Mouse (Mus musculus): ENCODE measurements around the gene Muc13.

The Muc13 gene

GRCm38 (mm10) chr16:33824603-33825002 lies 30.8 kb downstream of the Muc13 start:
- Histone ChIP-seq H3K36me3 (ENCODE audit: insufficient read depth, low read length) (no peaks in the 10 kb centered on the region), H3K4me3 (replicated peaks; ENCODE audit: low read length) (no peak overlapping the region), H3K27me3 (ENCODE audit: insufficient read depth, low read length) (peaks cover 22% of the 10 kb centered on the region), H3K9me3 (ENCODE audit: low read length) (no peaks in the 10 kb centered on the region), H3K4me1 (replicated peaks; ENCODE audit: low read depth, low read length) (peaks cover 24% of the 10 kb centered on the region)
- TF ChIP-seq CTCF (conservative IDR thresholded peaks at IDR 0.05; ENCODE audit: low read length) (no peak), NANOG (IDR thresholded peaks at IDR 0.05; ENCODE audit: borderline replicate concordance, low read length) (peak; percentile 41; the same call in 1 of the 2 replicates), POU5F1 (IDR thresholded peaks at IDR 0.05; ENCODE audit: borderline replicate concordance, low read length) (no peak)

GRCm38 (mm10) chr16:33828496-33828895 lies 34.7 kb downstream of the Muc13 start:
- TF ChIP-seq NANOG (IDR thresholded peaks at IDR 0.05; ENCODE audit: borderline replicate concordance, low read length) (no peak), CTCF (conservative IDR thresholded peaks at IDR 0.05; ENCODE audit: low read length) (no peak), POU5F1 (IDR thresholded peaks at IDR 0.05; ENCODE audit: borderline replicate concordance, low read length) (no peak)
- Histone ChIP-seq H3K4me3 (replicated peaks; ENCODE audit: low read length) (no peak overlapping the region), H3K4me1 (replicated peaks; ENCODE audit: low read depth, low read length) (peaks cover 18% of the 10 kb centered on the region), H3K9me3 (ENCODE audit: low read length) (peaks cover 24% of the 10 kb centered on the region), H3K27me3 (ENCODE audit: insufficient read depth, low read length) (peaks cover 28% of the 10 kb centered on the region), H3K36me3 (ENCODE audit: insufficient read depth, low read length) (no peaks in the 10 kb centered on the region)

GRCm38 (mm10) chr16:33829301-33829831 lies 35.5 kb downstream of the Muc13 start, which contains the start of gene Itgb5:
Gene Itgb5 (plus strand): TSS chr16:33829665.
- TF ChIP-seq CTCF (conservative IDR thresholded peaks at IDR 0.05; ENCODE audit: low read length), result no peak
- no peak for TF ChIP-seq POU5F1 (IDR thresholded peaks at IDR 0.05; ENCODE audit: borderline replicate concordance, low read length)
- no peak for TF ChIP-seq NANOG (IDR thresholded peaks at IDR 0.05; ENCODE audit: borderline replicate concordance, low read length)
- Histone ChIP-seq H3K4me1 (replicated peaks; ENCODE audit: low read depth, low read length) (peaks cover 27% of the 10 kb centered on the region), H3K9me3 (ENCODE audit: low read length) (peaks cover 24% of the 10 kb centered on the region), H3K36me3 (ENCODE audit: insufficient read depth, low read length) (no peaks in the 10 kb centered on the region), H3K27me3 (ENCODE audit: insufficient read depth, low read length) (peaks cover 28% of the 10 kb centered on the region), H3K4me3 (replicated peaks; ENCODE audit: low read length) (peak within 1 kb of the TSS; percentile 93)

- Histone ChIP-seq H3K4me1 (replicated peaks; ENCODE audit: low read depth, low read length) (peaks cover 33% of the 10 kb centered on the region), H3K27me3 (ENCODE audit: insufficient read depth, low read length) (peaks cover 28% of the 10 kb centered on the region), H3K4me3 (replicated peaks; ENCODE audit: low read length) (peak overlapping the region; percentile 93), H3K9me3 (ENCODE audit: low read length) (peaks cover 24% of the 10 kb centered on the region), H3K36me3 (ENCODE audit: insufficient read depth, low read length) (no peaks in the 10 kb centered on the region)
- TF ChIP-seq CTCF (conservative IDR thresholded peaks at IDR 0.05; ENCODE audit: low read length) (no peak), NANOG (IDR thresholded peaks at IDR 0.05; ENCODE audit: borderline replicate concordance, low read length) (no peak), POU5F1 (IDR thresholded peaks at IDR 0.05; ENCODE audit: borderline replicate concordance, low read length) (no peak)
These were observed 36.1 kb downstream of the Muc13 start for GRCm38 (mm10) chr16:33829842-33830511.

- Histone ChIP-seq H3K4me1 (replicated peaks; ENCODE audit: low read depth, low read length) (peaks cover 35% of the 10 kb centered on the region), H3K36me3 (ENCODE audit: insufficient read depth, low read length) (no peaks in the 10 kb centered on the region)
- TF ChIP-seq POU5F1 (IDR thresholded peaks at IDR 0.05; ENCODE audit: borderline replicate concordance, low read length) (no peak), CTCF (conservative IDR thresholded peaks at IDR 0.05; ENCODE audit: low read length) (no peak), NANOG (IDR thresholded peaks at IDR 0.05; ENCODE audit: borderline replicate concordance, low read length) (no peak)
These were observed 36.8 kb downstream of the Muc13 start for GRCm38 (mm10) chr16:33830512-33831105.

GRCm38 (mm10) chr16:33832057-33832456 lies 38.2 kb downstream of the Muc13 start:
- no peaks in the 10 kb centered on the region for H3K36me3 ChIP-seq (ENCODE audit: insufficient read depth, low read length)
- H3K9me3 ChIP-seq (ENCODE audit: low read length), result peaks cover 24% of the 10 kb centered on the region
- peaks cover 41% of the 10 kb centered on the region for H3K4me1 ChIP-seq (replicated peaks; ENCODE audit: low read depth, low read length)
- H3K27me3 ChIP-seq (ENCODE audit: insufficient read depth, low read length), result peaks cover 25% of the 10 kb centered on the region
- no peak for TF ChIP-seq POU5F1 (IDR thresholded peaks at IDR 0.05; ENCODE audit: borderline replicate concordance, low read length)
- TF ChIP-seq NANOG (IDR thresholded peaks at IDR 0.05; ENCODE audit: borderline replicate concordance, low read length), result no peak
- no peak for TF ChIP-seq CTCF (conservative IDR thresholded peaks at IDR 0.05; ENCODE audit: low read length)
- H3K4me3 ChIP-seq (replicated peaks; ENCODE audit: low read length), result no peak overlapping the region

More at GRCm38 (mm10) chr16:33830512-33831105, 36.8 kb downstream of the Muc13 start:
- H3K4me3 ChIP-seq (replicated peaks; ENCODE audit: low read length), result peak overlapping the region; percentile 93
- H3K9me3 ChIP-seq (ENCODE audit: low read length), result peaks cover 24% of the 10 kb centered on the region
- H3K27me3 ChIP-seq (ENCODE audit: insufficient read depth, low read length), result peaks cover 28% of the 10 kb centered on the region

GRCm38 (mm10) chr16:33832728-33833428 lies 39.0 kb downstream of the Muc13 start:
- no peak for TF ChIP-seq POU5F1 (IDR thresholded peaks at IDR 0.05; ENCODE audit: borderline replicate concordance, low read length)
- no peak for TF ChIP-seq CTCF (conservative IDR thresholded peaks at IDR 0.05; ENCODE audit: low read length)
- no peak for TF ChIP-seq NANOG (IDR thresholded peaks at IDR 0.05; ENCODE audit: borderline replicate concordance, low read length)
- Histone ChIP-seq H3K9me3 (ENCODE audit: low read length) (peaks cover 24% of the 10 kb centered on the region), H3K27me3 (ENCODE audit: insufficient read depth, low read length) (peaks cover 19% of the 10 kb centered on the region), H3K4me3 (replicated peaks; ENCODE audit: low read length) (0 out of 2 replicates have a peak overlapping the region, but pooled peaks have one; percentile 17), H3K36me3 (ENCODE audit: insufficient read depth, low read length) (no peaks in the 10 kb centered on the region), H3K4me1 (replicated peaks; ENCODE audit: low read depth, low read length) (peaks cover 50% of the 10 kb centered on the region)

- Histone ChIP-seq H3K4me3 (replicated peaks; ENCODE audit: low read length) (peak overlapping the region; percentile 50; the same call in 1 of the 2 replicates), H3K4me1 (replicated peaks; ENCODE audit: low read depth, low read length) (peaks cover 51% of the 10 kb centered on the region), H3K36me3 (ENCODE audit: insufficient read depth, low read length) (no peaks in the 10 kb centered on the region), H3K27me3 (ENCODE audit: insufficient read depth, low read length) (peaks cover 14% of the 10 kb centered on the region), H3K9me3 (ENCODE audit: low read length) (peaks cover 24% of the 10 kb centered on the region)
- no peak for TF ChIP-seq CTCF (conservative IDR thresholded peaks at IDR 0.05; ENCODE audit: low read length)
- no peak for TF ChIP-seq POU5F1 (IDR thresholded peaks at IDR 0.05; ENCODE audit: borderline replicate concordance, low read length)
- no peak for TF ChIP-seq NANOG (IDR thresholded peaks at IDR 0.05; ENCODE audit: borderline replicate concordance, low read length)
These were observed 39.6 kb downstream of the Muc13 start for GRCm38 (mm10) chr16:33833429-33833753.

Measured in E14TG2a.4 (cell line).